Mouse (Mus musculus): ENCODE data around the gene Tubg1. TPM values are rescaled to one million over a fixed set of nuclear protein-coding genes. Genes with fewer than 3 reads are reported as not detected.
"Not testable (repeated sequence)": the region's sequence is repeated elsewhere in the genome, so short reads cannot be mapped to it uniquely, and the experiment has no call there.

The Tubg1 gene
- polyA plus RNA-seq, 2 experiments from 2014 or later: 24.9 to 34.0 TPM

DNA sequence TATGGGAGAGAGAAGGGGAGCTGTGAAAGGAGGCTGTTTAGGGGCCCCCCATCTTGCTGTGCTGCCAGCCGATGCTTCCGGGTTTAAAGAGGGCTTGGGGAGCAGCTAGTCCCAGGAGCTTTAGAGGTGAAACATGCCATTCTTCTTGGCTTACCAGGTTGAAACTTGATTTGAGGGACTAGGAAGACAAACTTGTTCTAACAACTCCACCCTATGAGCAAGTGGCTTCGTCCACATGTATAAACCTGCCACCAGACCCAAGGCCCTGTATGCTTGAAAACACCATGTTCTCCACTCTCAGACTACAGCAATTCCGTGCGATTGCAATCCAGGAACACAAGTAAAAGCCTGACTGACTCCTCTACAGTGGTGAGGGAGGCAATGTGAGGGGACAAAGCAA is 16.7 kb upstream of the Tubg1 start:
- no peak for ATAC-seq

DNA sequence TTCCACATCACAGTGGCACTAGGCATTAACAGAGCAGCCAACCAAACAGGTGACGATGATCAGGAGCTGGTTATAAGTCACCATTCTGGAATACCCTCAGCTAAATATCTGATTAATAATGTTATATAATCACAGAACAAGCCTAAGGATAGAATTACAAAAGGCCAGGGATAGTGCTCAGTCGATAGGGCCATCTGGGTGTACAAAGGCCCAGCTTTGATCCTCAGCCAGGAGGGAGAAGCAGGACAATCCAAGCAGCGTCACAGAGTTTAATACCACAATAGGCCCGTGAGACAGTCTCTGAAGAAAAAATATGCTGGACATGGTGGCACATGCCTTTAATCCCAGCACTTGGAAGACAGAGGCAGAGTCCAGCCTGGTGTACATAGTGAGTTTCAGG is 10.4 kb upstream of the Tubg1 start:
- ATAC-seq: no peak

- no peak for ATAC-seq
Measured at GRCm38 (mm10) chr11:101110708-101111107, 9.0 kb upstream of the Tubg1 start.

DNA sequence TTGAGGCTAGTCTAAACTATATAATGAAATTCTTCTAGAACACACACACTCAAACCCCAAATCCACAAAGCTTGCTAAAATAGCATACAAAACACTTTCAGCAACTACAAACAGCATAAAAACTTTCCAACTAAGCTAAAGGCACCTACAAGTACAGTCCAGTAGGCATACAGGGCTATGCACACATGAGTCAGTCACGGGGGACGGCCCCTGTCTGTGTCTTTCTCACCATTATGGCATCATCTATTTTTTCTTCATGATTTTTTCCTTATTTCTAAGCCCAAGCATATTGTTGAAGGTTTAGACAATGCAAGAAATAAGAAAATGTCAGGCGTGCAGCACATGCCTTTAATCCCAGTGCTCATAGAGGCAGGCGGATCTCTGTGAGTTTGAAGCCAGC is 8.6 kb upstream of the Tubg1 start:
- ATAC-seq: no peak

DNA sequence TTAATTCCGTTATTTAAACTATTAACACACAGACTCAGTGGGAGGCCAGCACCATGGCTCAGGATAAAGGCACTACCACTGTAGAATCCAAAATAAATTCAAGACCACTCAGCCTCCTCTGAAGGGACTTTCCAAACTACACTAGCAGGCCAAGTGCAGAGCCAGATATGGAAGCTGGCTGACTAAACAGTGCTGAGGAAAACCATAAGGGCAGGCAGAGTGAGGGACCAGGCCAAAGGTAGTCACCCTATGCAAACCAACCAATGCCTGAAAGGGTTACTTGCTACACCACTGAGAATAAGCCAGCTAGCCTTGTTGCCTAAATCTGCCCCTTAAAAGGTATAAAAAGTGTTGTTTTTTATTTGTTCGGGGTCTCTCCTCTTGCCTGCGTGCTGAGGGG is 7.6 kb upstream of the Tubg1 start:
- no peak for ATAC-seq

DNA sequence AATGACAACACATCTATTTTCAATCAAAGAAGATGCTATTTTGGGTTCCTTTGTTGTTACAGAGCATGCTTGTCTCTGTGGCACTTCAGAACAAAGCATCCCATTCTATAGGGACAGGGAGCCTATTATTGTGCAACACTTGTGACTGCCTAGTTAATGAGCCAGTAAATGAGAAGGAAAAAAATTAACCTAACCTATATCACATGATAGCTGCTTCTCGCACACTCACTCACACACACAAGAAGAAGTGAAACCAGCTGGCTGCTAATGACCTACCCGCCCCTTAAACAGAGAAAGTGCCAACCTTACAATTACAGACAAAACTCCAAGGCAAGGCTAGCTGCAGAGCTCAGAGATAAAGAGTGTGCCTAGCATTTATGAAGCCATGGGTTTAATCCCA is 4.2 kb upstream of the Tubg1 start:
- ATAC-seq: no peak

DNA sequence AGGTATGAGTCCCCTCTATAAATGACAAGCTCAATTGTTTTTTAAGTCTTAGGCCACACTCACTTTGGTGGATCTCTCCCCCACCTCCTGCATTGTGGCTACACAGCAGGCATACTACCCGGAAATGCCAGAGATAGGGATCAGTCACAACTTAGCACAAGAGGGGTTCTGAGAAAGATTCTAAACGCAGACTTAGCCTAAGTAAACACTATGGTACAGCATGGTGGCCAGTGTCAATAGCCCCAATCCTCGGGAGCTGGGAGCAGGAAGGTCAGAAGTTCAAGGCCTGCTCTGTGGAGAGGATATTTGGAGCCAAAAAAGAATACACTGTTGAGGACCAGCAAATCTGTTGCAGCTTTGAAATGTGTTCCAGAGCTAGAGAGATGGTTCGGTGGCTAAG is 1.6 kb upstream of the Tubg1 start:
- ATAC-seq: no peak

DNA sequence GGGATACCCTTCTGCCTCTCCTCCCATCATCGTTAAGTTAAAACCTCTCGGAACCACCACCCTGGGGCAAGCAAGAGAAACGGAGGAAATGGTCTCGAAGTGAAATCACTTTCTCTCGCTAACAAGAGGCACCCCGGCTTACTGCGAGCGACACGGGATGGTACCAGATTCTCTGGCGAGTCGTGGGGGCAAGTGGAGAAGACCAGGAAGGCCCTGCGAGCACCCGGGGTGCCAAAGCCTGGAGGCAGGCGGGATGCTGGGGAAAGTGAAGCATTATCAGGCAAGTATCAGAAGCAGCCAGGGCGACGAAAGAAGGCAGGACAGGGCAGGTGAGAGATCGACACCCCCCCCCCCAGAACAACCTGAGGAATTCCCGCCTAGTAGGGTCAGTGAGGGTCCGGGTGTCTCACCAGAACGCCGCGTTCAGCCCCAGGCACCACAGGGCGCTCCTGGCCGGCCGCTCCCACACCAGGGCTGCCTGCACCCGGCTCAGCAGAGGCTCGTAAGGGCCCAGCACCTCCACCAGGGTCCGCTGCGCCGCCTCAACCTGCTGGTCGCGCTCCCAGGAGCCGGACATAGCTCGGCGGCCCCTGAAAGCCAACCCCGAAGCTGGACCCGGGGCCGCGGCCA is 492 bp upstream of the Tubg1 start:
- ATAC-seq: peak; percentile 30

DNA sequence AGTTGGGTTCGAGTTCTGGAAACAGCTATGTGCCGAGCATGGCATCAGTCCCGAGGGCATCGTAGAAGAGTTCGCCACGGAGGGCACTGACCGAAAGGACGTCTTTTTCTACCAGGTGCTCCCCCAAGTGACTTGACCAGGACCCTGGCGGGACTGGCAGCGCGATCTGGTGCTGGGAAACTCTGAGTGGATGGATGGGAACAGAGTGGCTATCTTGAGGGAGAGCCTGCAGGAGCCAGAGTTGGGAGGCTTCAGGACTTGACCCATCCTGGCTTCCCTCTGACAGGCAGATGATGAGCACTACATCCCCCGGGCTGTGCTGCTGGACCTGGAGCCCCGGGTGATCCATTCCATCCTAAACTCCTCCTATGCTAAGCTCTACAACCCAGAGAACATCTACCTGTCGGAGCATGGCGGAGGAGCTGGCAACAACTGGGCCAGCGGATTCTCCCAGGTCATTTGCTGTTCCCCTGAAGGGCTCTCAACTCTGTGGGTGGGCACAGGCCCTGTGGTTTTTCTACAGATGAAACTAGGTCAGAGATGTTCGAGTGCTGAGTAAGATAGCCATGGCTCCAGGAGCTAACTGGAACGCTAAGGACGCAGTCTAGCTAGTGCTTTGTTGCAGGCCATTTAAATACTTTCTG is 929 bp downstream of the Tubg1 start:
- ATAC-seq: no peak

DNA sequence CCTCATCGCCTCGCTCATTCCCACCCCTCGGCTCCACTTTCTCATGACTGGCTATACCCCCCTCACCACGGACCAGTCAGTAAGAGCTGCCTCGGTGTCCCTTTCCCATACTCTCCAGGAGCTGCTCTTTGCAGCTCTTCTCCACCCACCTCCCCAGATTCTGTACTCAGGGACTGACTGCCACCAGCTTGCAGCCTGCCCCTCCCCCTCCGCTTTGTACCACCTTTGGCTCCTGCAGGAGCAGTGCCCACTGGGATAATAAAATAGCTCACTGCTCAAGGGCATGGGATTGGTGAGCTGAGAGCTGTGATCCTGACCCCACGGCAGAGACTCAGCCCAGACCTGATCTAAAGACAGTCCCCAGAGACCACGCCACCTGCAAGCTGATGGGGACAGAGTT is 4.8 kb downstream of the Tubg1 start:
- ATAC-seq: not testable (repeated sequence)

DNA sequence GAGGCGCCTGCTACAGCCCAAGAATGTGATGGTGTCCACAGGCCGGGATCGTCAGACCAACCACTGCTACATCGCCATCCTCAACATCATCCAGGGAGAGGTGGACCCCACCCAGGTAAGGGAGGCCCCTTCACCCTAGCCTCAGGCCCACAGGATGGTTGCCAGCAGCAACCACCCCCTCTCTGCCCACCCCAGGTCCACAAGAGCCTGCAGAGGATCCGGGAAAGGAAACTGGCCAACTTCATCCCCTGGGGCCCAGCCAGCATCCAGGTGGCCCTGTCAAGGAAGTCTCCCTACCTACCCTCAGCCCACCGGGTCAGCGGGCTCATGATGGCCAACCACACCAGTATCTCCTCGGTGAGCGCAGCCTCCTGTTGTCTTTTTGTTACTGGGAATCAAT is 5.3 kb downstream of the Tubg1 start:
- not testable (repeated sequence) for ATAC-seq

DNA sequence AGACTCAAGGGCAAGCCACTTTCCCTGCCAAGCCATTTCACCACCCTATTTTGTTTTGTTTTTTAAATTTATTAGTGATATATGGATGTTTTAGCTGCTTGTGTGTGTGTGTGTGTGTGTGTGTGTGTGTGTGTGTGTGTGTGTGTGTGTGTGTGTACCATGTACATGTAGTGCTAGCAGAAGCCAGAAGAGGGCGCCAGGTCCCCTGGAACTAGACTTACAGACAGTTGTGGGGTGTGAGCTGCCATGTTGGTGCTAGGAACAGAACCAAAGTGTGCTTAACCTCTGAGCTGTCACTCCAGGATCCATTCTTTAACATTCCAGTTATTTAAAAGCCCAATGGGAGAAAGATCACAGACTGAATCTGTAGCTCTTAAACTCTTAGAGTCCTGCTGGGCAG is 7.3 kb downstream of the Tubg1 start:
- no peak for ATAC-seq

GRCm38 (mm10) chr11:101128996-101129577 is 9.3 kb downstream of the Tubg1 start:
- no peak for ATAC-seq

DNA sequence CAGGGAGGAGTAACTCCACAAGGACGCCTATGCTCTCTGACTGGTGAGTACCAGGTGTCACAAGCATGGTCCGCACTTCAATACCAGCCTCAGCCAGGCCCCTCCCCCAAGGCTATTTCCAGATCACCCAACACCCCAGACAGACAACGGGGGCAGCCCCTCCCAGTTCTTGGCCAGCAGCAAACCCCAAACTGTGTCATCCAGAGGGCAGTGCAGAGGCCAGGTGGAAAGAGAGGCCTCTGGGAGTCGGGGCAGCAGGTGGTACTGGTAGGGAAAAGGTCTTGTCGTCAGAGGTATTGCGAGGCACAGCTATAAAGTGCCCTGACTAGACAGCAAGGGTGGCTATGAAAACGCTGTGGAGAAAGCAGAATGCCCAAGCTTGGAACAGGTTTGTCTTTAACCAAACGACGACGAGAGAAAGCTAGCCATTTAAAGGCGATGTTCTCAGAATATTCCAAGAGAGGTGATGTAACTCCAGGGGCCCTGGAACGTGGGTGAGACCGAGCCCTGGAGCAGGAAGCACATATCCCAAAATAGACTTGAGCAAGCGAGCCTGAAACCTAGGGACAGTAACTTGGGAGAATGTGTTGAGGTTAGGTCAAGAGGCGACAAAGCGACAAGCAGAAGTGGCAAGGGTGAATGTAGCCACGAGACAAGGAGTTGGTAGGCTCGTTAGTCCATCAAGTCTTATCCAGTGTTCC is 10.5 kb downstream of the Tubg1 start:
- ATAC-seq: no peak

DNA sequence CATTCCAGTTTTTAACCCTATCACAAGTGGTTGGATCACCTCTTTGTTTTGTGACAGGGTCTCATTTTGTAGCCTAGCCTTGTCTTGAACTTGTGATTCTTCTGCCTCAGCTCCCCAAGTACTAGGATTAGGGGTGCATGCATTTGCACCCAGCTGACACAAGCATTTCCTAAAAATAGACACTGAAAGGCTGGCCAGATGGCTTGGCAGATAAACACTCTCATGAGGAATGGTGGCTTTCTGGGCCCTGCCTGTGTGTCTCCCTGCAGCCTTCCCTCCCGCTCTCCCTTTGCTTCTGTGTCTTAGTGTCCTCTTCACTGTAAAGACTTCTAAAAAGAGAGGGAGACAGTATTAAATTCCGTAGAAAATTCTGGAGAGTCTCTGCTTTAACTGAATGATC is 11.4 kb downstream of the Tubg1 start:
- no peak for ATAC-seq

- ATAC-seq: no peak
Measured at GRCm38 (mm10) chr11:101131701-101132100, 12.0 kb downstream of the Tubg1 start.

DNA sequence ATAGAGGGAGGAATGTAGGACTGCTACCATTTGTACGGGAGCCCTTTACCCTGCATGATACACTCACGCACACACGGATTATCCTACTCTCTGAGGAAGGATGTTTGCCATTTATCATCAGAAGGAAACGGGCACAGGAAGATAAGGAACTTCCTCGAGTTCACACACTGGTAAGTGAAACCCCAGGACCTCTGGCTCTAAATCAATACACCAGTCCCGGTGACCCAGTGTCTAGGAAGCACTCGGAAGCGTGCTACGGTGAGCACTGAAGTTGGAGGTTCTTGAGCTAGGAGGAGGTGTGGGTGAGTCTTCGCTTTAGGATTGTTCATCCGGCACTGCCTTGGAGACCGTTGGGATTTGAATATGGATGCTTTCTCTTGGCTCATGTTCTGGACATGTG is 13.3 kb downstream of the Tubg1 start:
- no peak for ATAC-seq

DNA sequence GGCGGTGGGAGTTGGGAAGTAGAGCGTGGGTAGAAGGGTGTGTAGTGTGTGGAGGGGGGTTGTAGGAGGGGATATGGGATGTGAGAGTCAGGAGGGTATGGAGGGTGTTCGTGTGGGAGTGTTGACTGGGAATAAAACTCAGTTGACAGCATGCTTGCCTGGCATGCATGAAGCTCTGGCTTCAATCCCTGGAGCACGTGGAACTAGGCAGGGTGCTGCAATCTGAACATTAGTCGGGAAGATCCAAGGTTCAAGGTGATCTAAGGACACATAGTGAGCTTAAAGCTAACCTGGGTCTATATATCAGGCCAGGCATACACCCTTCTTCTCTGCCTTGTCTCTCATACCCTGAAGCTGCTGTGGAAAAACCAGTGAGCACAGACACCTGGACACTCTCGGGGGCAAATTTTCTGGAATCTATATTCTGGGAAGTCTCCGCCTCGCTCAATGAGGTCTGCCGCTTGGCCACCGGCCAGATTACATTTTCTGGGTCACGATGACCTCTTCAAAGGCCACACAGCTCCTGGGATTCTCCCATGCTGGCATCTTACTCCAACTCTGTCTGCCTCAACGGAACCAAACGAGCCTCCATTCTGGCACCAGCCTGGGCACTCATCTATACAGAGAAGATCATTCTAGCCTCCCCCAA is 14.6 kb downstream of the Tubg1 start:
- no peak for ATAC-seq

GRCm38 (mm10) chr11:101137000-101137399 is 17.3 kb downstream of the Tubg1 start:
- no peak for ATAC-seq

- no peak for ATAC-seq
Measured at GRCm38 (mm10) chr11:101138536-101139181, 18.9 kb downstream of the Tubg1 start.

GRCm38 (mm10) chr11:101140164-101140819 is 20.6 kb downstream of the Tubg1 start:
- ATAC-seq: no peak

GRCm38 (mm10) chr11:101141088-101141487 is 21.4 kb downstream of the Tubg1 start:
- no peak for ATAC-seq
